Mouse (Mus musculus): ENCODE results near the gene Milr1. TPM values are rescaled to one million over a fixed set of nuclear protein-coding genes. Genes with fewer than 3 reads are reported as not detected.

Milr1 gene
- 1.8 and 2.2 TPM in 2 replicates for polyA plus RNA-seq (2015; fragmentation: Nextera tagmentation; extraction: Ambion mirVana)

DNA sequence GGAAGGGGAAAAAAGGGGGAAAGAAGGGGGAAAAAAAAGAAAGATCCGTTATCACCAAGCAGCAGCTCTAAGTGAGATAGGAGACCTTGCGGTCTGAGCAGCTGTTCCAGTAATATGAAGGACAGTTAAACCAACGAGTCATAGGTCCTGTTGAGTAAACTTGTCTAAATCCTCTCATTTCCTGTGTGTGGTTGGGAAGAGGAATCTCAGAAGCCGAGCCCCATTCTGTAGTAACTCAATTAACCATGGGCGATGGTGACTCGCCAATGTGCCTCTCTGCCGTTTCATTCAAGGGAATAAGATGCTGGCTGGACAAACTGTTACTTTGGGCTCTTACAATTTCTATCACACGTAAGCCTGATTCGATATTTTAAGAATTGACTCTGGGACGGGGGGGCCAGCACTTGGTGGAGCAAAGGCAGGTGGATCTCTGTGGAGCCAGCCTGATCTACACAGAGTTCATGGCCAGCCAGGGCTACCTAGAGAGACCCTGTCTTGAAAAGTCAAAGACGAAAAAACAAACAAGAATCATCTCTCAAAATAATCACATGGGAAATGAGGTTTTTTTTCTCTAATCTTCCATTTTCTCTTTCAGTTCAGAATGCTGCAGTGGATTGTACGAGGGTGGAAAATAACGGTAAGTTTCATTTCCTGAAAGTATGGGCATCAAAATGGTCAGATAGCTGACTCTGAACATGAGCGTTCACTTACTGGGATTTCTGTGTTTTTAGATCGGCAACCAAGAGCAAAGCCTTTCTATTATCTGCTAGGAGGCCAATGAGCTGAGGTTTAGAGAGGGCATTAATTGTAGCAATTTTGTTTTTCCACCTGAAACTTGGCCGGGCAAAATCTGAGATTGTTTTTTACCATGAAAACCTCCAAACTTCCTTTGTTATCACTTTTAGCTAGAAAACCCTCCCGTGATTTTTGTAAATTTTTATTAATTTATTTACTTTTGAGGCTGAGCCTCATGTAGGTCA, at the start of gene Milr1:
Gene Milr1 (plus strand): TSS at position 188 of the 980 bp plus-strand sequence.
- no peak; the same call in 1 of the 2 replicates for ATAC-seq (replicated peaks; ENCODE audit: extremely low read depth, insufficient read depth, low FRiP score)
- WGBS, result 73% methylated on average over 17 of the region's 17 CpGs
- Histone ChIP-seq H3K4me1 (ENCODE audit: control insufficient read depth, insufficient read depth, low read length) (no peaks in the 10 kb centered on the region), H3K4me2 (ENCODE audit: low read depth, low read length) (peak within 1 kb of the TSS; percentile 14), H3K36me3 (ENCODE audit: control insufficient read depth, insufficient read depth) (no peaks in the 10 kb centered on the region), H3K9me3 (replicated peaks; ENCODE audit: control insufficient read depth, low read length) (peaks cover 4% of the 10 kb centered on the region; the same call in 1 of the 2 replicates), H3K27ac (ENCODE audit: low read length) (no peak within 1 kb of the TSS; the same call in 1 of the 2 replicates), H3K9ac (ENCODE audit: low read length) (no peak within 1 kb of the TSS), H3K4me3 (ENCODE audit: low read length) (peak within 1 kb of the TSS; percentile 8; the same call in 1 of the 2 replicates), H3K27me3 (ENCODE audit: control insufficient read depth, insufficient read depth, low read length) (no peaks in the 10 kb centered on the region)

DNA sequence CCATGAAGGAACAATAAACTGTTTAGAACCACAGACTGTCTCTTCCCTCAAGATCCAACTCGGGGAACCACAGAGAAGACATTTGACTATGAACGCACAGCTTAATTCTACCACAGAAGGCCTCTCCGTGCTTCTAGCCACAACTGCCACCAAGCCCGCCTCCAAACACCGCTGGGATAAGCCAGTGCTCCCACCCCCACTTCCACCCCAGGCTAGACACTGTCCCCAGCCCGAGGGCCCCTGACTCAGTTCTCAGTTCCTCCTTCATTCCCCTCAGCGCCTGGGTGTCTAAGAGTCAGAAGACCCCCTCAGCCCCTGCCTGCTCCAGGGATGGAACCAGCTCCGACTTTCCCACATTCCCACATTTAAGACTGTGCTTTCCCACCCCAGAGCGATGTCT, 49.4 kb upstream of the Milr1 start:
- no peaks in the 10 kb centered on the region for H3K9me3 ChIP-seq (replicated peaks; ENCODE audit: control insufficient read depth, low read length)
- no peak overlapping the region for H3K4me2 ChIP-seq (ENCODE audit: low read depth, low read length)
- peaks cover 6% of the 10 kb centered on the region; the same call in 1 of the 2 replicates for H3K4me1 ChIP-seq (ENCODE audit: control insufficient read depth, insufficient read depth, low read length)
- no peaks in the 10 kb centered on the region for H3K27me3 ChIP-seq (ENCODE audit: control insufficient read depth, insufficient read depth, low read length)
- H3K36me3 ChIP-seq (ENCODE audit: control insufficient read depth, insufficient read depth), result no peaks in the 10 kb centered on the region
- H3K27ac ChIP-seq (ENCODE audit: low read length), result no peak overlapping the region
- no peak overlapping the region for H3K4me3 ChIP-seq (ENCODE audit: low read length)
- no peak for ATAC-seq (replicated peaks; ENCODE audit: extremely low read depth, insufficient read depth, low FRiP score)
- 68% methylated on average over 9 of the region's 9 CpGs for WGBS
- no peak overlapping the region for H3K9ac ChIP-seq (ENCODE audit: low read length)

DNA sequence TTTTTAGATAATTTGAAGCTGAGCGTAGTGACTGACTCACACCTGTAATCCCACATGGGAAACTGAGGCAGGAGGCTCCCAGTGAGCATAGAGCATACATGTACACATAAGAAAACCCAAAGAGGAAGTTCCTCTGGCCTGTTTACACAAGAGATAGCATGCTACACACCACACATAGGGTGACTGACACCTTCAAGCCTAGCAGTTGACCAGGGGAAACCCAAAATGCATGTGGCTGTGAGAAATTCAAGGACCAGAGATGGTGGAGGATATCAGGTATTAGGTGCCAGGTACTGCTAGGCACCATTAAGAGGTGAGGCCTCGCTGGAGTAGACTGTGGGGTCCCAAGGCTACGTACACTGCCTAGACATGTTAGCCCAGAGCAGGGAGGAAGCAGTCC, 48.4 kb upstream of the Milr1 start:
- WGBS, result 81% methylated on average over 3 of the region's 3 CpGs
- Histone ChIP-seq H3K36me3 (ENCODE audit: control insufficient read depth, insufficient read depth) (no peaks in the 10 kb centered on the region), H3K9me3 (replicated peaks; ENCODE audit: control insufficient read depth, low read length) (no peaks in the 10 kb centered on the region), H3K9ac (ENCODE audit: low read length) (no peak overlapping the region), H3K4me3 (ENCODE audit: low read length) (no peak overlapping the region), H3K4me1 (ENCODE audit: control insufficient read depth, insufficient read depth, low read length) (peaks cover 11% of the 10 kb centered on the region), H3K27ac (ENCODE audit: low read length) (no peak overlapping the region), H3K27me3 (ENCODE audit: control insufficient read depth, insufficient read depth, low read length) (no peaks in the 10 kb centered on the region), H3K4me2 (ENCODE audit: low read depth, low read length) (no peak overlapping the region)
- ATAC-seq (replicated peaks; ENCODE audit: extremely low read depth, insufficient read depth, low FRiP score), result no peak

DNA sequence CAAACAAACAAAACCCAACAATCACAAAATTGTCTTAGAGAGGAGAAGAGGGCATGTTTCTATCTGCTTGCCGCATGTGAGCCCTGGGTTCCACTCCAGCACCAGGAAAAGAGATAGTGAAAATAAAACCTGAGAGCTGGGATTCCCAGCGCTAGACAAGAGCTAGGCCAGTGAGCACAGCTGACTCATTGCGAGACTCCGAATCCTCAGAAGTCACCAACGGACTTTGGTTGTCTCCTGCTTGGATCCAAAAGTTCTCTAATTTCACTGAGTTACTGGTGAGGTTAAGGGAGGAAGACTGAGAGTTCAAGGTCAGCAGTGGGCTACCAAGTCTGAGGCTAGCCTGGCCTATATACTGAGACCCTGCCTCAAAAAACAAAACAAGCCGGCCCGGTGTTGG, 47.1 kb upstream of the Milr1 start:
- H3K9me3 ChIP-seq (replicated peaks; ENCODE audit: control insufficient read depth, low read length), result no peaks in the 10 kb centered on the region
- ATAC-seq (replicated peaks; ENCODE audit: extremely low read depth, insufficient read depth, low FRiP score), result no peak
- H3K27ac ChIP-seq (ENCODE audit: low read length), result no peak overlapping the region
- WGBS, result 85% methylated on average over 7 of the region's 7 CpGs
- no peaks in the 10 kb centered on the region for H3K27me3 ChIP-seq (ENCODE audit: control insufficient read depth, insufficient read depth, low read length)
- H3K4me1 ChIP-seq (ENCODE audit: control insufficient read depth, insufficient read depth, low read length), result peaks cover 17% of the 10 kb centered on the region
- no peak overlapping the region for H3K9ac ChIP-seq (ENCODE audit: low read length)
- no peak overlapping the region for H3K4me2 ChIP-seq (ENCODE audit: low read depth, low read length)
- H3K4me3 ChIP-seq (ENCODE audit: low read length), result no peak overlapping the region
- no peaks in the 10 kb centered on the region for H3K36me3 ChIP-seq (ENCODE audit: control insufficient read depth, insufficient read depth)

DNA sequence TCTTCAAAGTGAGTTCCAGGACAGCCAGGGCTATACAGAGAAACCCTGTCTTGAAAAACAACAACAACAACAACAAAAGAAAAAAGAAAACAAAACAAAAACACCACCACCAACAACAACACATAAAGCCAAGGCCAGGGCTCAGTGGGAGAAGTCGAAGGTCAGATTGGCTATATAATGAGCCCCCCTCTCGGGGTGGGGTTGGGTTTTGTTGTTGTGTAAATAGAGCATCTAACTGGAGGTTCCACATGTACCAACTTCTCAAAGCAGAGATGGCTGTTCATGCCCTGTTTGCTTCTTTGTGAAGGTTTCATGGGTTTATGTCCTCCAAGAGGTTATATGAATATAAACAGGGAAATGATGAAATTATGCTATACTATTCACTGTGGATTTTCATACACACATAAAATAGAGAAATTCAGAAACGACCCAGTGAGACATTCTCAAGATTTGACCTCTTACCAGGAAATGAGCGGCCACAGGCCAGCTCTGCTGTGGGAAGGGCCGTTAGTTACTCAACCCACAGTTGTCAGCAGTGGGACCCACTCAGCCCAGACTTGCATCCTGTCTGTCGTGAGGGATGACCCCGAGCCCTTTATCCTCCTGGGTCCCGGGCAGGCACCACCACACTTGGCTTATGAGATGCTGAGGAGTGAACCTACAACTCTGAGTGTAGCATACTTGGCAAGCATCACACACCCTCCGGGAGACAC, 46.5 kb upstream of the Milr1 start:
- no peak overlapping the region for H3K9ac ChIP-seq (ENCODE audit: low read length)
- no peaks in the 10 kb centered on the region for H3K36me3 ChIP-seq (ENCODE audit: control insufficient read depth, insufficient read depth)
- peaks cover 20% of the 10 kb centered on the region for H3K4me1 ChIP-seq (ENCODE audit: control insufficient read depth, insufficient read depth, low read length)
- WGBS, result 64% methylated on average over 9 of the region's 9 CpGs
- no peaks in the 10 kb centered on the region for H3K9me3 ChIP-seq (replicated peaks; ENCODE audit: control insufficient read depth, low read length)
- no peak overlapping the region for H3K4me2 ChIP-seq (ENCODE audit: low read depth, low read length)
- H3K27ac ChIP-seq (ENCODE audit: low read length), result no peak overlapping the region
- no peak overlapping the region for H3K4me3 ChIP-seq (ENCODE audit: low read length)
- ATAC-seq (replicated peaks; ENCODE audit: extremely low read depth, insufficient read depth, low FRiP score), result no peak
- H3K27me3 ChIP-seq (ENCODE audit: control insufficient read depth, insufficient read depth, low read length), result no peaks in the 10 kb centered on the region

DNA sequence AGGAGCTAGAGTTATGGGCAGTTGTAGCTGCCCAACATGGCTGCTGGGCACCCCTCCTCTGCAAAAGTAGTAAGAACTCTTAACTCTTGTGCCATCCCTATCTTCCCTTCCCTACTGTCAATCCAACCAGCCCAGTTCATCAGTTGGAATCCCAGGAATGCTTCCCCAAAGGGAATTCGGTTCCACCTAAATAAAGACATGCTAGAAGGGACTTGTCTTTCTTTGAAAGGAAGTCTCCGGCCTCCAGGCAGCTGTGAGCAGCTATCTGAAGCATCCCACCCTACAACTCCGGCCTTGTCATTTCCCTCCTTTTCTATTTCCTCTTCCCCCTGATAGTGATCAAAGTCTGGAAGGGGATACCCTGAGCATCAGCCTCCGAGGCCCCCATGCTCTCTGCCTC, 44.8 kb upstream of the Milr1 start:
- WGBS, result 28% methylated on average over 4 of the region's 4 CpGs
- no peak overlapping the region for H3K4me2 ChIP-seq (ENCODE audit: low read depth, low read length)
- no peaks in the 10 kb centered on the region for H3K9me3 ChIP-seq (replicated peaks; ENCODE audit: control insufficient read depth, low read length)
- no peaks in the 10 kb centered on the region for H3K36me3 ChIP-seq (ENCODE audit: control insufficient read depth, insufficient read depth)
- no peaks in the 10 kb centered on the region for H3K27me3 ChIP-seq (ENCODE audit: control insufficient read depth, insufficient read depth, low read length)
- H3K4me3 ChIP-seq (ENCODE audit: low read length), result no peak overlapping the region
- H3K9ac ChIP-seq (ENCODE audit: low read length), result no peak overlapping the region
- H3K27ac ChIP-seq (ENCODE audit: low read length), result no peak overlapping the region
- ATAC-seq (replicated peaks; ENCODE audit: extremely low read depth, insufficient read depth, low FRiP score), result no peak
- H3K4me1 ChIP-seq (ENCODE audit: control insufficient read depth, insufficient read depth, low read length), result peaks cover 22% of the 10 kb centered on the region

DNA sequence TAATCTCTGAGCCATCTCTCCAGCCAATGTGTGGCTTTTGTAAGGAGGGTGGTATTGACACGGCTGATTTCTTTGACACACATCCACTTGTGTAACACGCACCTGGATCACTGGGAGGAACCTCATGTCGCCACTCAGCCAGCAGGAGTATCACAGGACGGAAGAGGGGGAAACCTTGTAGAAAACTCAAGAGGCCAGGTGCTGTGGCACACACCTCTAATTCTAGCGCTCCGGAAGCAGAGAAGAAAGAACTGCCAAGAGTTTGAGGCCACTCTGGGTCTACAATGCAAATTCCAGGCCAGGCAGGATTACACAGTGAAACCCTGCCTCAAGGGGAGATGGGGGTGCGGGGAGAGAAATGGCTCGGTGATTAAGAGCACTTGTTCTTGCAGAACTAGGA, 43.9 kb upstream of the Milr1 start:
- H3K9ac ChIP-seq (ENCODE audit: low read length), result no peak overlapping the region
- no peak for ATAC-seq (replicated peaks; ENCODE audit: extremely low read depth, insufficient read depth, low FRiP score)
- H3K4me3 ChIP-seq (ENCODE audit: low read length), result no peak overlapping the region
- H3K27ac ChIP-seq (ENCODE audit: low read length), result no peak overlapping the region
- peaks cover 22% of the 10 kb centered on the region for H3K4me1 ChIP-seq (ENCODE audit: control insufficient read depth, insufficient read depth, low read length)
- no peak overlapping the region for H3K4me2 ChIP-seq (ENCODE audit: low read depth, low read length)
- no peaks in the 10 kb centered on the region for H3K9me3 ChIP-seq (replicated peaks; ENCODE audit: control insufficient read depth, low read length)
- H3K36me3 ChIP-seq (ENCODE audit: control insufficient read depth, insufficient read depth), result no peaks in the 10 kb centered on the region
- WGBS, result 56% methylated on average over 8 of the region's 8 CpGs
- no peaks in the 10 kb centered on the region for H3K27me3 ChIP-seq (ENCODE audit: control insufficient read depth, insufficient read depth, low read length)

DNA sequence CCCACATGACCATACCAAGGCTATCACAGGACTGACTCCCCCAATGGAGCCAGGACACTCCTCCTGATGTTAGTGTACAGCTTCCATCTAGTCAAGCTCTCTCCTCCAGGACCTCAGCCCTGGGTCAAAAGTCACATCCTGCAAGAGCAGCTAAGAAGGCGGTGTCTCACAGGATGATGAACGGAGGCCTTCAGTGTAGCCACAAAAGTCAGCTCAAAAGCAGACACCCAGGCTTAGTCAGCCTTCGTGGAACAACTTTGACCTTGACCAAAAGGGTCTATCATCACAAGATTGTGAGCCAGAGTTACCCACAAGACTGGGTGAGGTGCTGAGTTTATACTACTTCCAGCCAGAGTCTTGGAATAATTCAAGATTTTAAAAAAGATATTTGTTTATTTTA, 43.2 kb upstream of the Milr1 start:
- ATAC-seq (replicated peaks; ENCODE audit: extremely low read depth, insufficient read depth, low FRiP score), result no peak
- Histone ChIP-seq H3K4me3 (ENCODE audit: low read length) (no peak overlapping the region), H3K27me3 (ENCODE audit: control insufficient read depth, insufficient read depth, low read length) (no peaks in the 10 kb centered on the region), H3K4me2 (ENCODE audit: low read depth, low read length) (no peak overlapping the region), H3K27ac (ENCODE audit: low read length) (no peak overlapping the region), H3K4me1 (ENCODE audit: control insufficient read depth, insufficient read depth, low read length) (peaks cover 22% of the 10 kb centered on the region), H3K36me3 (ENCODE audit: control insufficient read depth, insufficient read depth) (no peaks in the 10 kb centered on the region), H3K9ac (ENCODE audit: low read length) (no peak overlapping the region; the same call in 1 of the 2 replicates), H3K9me3 (replicated peaks; ENCODE audit: control insufficient read depth, low read length) (no peaks in the 10 kb centered on the region)
- 55% methylated on average over 3 of the region's 3 CpGs for WGBS

Data from heart, embryonic 16.5 days (tissue).